Mouse (Mus musculus) cerebellum, postnatal 4 days (tissue): ENCODE results near the gene Gm44973.
"Not testable (repeated sequence)": the region's sequence is repeated elsewhere in the genome, so short reads cannot be mapped to it uniquely, and the experiment has no call there.

Experiments used
- DNase-seq, 2 experiments: peaks; one replicate each; pipeline ENCODE4 v3.0.0; 2022; ENCODE audit warnings: low spot score in 2 of 2, mixed read lengths in 1 of 2

The Gm44973 gene

DNA sequence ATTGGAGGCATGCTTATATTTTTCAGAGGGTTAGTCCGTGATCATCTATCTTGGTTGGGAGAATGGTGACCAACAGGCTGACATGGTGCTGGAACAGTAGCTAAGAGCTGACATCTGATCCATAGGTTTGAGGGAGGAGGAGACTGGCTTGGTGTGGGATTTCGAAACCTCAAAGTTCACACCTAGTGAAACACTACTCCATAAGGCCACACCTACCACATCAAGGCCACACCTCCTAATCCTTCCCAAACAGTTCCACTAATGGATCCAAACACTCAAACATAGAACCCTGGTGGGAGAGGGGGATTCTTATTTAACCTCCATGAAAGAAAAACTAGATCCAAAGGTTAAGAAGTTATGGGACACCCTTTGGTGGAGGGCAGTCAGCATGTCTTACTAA lies 1.6 kb downstream of the Gm44973 start:
- no peak for DNase-seq

DNA sequence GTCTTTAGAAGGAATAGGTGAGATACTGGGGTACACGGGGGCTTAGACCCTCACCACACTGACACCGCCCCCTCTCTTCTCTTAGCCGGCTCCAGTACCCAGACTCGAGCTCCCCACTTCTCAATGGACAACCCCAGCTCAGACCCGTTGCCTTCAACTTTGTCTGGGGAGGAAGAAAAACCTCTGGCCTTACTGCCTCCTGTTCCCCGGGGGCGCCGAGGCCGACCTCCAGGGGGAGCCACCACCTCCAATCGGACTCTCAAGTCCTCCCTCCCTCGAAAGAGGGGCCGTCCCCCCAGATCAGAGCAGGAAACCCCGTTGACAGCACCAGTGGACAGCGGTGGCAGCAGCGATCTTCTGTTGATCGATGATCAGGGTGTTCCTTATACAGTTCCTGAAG lies 2.1 kb downstream of the Gm44973 start:
- no peak for DNase-seq

DNA sequence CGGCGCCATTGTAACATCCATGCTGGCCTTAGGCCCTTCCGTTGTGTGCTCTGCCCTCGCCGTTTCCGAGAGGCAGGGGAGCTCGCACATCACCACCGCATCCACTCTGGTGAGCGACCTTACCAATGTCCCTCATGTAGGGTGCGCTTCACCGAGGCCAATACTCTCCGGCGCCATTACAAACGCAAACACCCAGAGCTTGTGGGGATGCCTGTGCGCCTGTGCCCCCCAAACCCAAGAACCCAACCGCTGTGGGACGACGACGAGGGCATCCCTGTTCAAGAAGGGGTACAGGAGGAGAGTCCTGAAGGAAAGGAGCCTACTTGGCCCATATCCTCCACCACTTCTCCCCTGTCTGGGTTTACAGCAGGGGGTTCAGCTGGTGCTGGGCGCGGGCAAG lies 2.6 kb downstream of the Gm44973 start:
- DNase-seq, result no peak

DNA sequence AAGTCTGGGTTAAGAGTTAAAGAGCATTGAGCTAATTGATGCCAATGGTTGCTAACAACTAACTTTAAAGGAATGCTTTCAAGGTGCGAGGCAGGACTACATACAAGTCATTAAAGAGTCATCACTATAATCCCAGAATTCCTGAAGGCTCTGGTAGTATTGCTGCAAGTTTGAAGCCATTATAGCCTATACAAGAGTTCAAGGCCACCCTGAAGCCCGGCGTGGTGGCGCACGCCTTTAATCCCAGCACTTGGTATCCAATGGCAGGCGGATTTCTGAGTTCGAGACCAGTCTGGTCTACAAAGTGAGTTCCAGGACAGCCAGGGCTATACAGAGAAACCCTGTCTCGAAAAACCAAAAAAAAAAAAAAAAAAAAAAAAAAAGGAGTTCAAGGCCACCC lies 4.3 kb downstream of the Gm44973 start:
- DNase-seq, result not testable (repeated sequence)

DNA sequence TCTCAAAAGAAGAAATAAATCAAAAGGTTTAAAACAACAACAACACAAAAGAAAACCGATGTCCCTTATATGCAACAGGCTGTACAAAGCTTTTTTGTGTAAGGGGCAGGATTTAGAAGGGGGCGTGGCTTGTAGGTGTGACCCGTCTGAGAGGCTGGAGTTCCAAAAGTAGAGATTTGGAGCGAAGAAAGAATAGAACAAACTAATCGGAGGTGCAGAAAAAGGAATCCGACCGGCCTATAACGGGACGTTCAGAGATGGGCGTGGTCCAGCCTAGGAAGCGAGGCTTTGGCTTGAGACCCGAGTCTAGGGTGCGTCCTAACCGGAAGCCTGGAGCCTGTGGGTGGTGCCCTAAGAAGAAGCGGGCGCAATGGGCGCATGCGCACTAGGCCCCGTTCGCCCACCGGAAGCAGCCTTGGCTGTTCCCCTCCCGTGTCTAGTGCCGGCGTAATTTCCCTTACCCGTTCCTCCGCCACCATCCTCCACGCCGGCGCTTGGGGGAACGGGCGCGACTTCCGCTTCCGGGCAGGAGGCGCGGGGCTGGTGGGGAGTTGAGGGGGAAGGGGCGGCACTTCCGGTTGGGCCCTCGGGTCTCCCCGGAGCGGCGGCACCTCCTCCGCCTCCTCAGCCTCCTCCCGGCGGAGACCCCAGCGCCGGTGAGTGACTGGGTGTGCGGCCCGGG lies 4.8 kb downstream of the Gm44973 start, which contains the start of the genes Zfp865 and Ccdc106:
Gene Zfp865, plus strand, starts transcription at position 377 of the 682 bp plus-strand sequence.
Gene Ccdc106, plus strand, starts transcription at position 554 of the 682 bp plus-strand sequence.
- DNase-seq, result peak; percentile 97 to 98

DNA sequence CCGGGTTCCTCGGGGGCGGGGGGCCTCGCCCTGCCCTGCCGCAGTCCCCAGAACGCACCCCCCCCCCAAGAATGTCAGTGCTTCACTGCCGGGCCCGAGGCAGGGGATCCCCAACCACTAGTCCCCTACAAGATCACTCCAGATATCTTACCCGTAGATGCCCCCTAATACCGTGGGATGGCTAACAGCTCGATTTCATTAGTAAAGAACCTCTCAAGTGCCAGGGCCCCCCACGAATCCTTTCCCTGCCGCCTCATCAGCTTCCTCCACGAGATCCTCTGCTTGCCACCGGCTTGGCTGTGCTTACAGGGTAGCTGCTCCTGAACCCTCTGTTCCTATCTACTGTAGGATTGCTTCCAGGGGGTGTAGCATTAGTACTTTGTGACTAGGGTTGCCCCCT lies 5.4 kb downstream of the Gm44973 start:
- no peak for DNase-seq

DNA sequence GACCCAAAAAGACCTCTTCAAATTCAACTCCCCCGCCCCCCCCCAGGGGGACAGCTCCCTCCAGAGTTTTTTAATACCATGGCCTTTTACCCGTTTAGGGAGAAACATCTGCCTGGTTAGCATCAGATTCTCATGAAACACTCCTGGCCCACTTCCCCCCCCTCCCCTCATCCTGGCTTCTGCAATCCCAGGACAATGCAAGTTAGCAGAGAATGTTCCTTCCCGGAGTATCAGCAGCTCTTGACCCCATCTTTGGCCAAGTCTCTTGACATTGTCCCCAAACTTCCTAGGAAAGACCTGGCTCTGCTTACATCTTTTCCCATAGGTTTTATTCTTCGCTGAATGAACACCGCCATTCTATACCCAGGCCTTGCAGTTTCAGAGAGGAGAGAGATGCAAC lies 5.9 kb downstream of the Gm44973 start:
- DNase-seq, result no peak

DNA sequence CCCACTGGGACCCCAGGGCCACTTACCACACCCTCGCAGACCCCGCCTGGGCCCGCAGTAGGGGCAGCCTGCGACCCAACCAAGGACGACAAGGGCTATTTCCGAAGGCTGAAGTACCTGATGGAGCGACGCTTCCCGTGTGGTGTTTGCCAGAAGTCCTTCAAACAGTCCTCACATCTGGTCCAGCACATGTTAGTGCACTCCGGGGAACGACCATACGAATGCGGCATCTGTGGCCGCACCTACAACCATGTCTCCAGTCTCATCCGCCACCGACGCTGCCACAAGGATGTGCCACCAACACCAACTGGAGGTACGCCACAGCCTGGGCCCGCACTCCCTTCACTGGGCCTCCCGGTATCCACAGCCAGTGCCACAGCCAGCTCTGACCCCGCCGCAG lies 14.2 kb downstream of the Gm44973 start:
- DNase-seq, result no peak

DNA sequence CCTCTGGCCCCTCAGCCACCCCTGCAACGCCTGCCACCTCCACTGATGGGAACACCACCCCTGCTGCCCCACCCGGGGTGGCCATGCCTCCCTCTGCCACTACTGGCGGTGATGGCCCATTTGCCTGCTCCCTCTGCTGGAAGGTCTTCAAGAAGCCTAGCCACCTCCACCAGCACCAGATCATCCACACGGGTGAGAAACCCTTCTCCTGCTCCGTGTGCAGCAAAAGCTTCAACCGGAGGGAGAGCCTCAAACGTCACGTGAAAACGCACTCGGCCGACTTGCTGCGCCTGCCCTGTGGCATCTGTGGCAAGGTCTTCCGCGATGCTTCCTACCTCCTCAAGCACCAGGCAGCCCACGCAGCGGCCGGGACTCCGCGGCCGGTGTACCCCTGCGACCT lies 14.7 kb downstream of the Gm44973 start:
- DNase-seq, result no peak

DNA sequence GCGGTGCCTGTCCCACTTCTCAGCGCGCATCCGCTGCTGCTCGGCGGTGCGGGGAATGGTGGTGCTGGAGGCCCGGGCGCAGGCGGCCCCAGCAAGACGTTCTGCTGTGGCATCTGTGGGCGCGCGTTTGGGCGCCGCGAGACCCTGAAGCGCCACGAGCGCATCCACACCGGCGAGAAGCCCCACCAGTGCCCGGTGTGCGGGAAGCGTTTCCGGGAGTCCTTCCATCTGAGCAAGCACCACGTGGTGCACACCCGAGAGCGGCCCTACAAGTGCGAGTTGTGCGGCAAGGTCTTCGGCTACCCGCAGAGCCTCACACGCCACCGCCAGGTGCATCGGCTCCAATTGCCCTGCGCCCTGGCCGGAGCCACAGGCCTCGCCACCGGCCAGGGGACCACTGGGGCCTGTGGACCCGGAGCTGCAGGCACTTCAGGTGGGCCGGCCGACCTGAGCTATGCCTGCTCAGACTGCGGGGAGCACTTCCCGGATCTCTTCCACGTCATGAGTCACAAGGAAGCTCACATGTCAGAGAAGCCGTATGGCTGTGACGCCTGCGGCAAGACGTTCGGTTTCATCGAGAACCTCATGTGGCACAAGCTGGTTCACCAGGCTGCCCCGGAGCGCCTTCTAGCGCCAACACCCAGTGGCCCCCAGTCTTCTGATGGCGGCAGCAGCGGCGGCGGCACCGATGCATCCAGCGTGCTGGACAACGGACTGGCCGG lies 15.4 kb downstream of the Gm44973 start:
- no peak for DNase-seq

DNA sequence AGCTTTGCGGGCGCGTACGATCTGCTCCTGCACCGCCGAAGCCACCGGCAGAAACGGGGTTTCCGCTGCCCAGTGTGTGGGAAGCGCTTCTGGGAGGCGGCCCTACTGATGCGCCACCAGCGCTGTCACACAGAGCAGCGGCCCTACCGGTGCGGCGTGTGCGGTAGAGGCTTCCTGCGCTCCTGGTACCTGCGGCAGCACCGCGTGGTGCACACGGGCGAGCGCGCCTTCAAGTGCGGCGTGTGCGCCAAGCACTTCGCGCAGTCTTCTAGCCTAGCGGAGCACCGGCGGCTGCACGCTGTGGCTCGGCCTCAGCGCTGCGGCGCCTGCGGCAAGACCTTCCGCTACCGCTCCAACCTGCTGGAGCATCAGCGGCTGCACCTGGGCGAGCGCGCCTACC lies 16.2 kb downstream of the Gm44973 start:
- DNase-seq, result no peak

DNA sequence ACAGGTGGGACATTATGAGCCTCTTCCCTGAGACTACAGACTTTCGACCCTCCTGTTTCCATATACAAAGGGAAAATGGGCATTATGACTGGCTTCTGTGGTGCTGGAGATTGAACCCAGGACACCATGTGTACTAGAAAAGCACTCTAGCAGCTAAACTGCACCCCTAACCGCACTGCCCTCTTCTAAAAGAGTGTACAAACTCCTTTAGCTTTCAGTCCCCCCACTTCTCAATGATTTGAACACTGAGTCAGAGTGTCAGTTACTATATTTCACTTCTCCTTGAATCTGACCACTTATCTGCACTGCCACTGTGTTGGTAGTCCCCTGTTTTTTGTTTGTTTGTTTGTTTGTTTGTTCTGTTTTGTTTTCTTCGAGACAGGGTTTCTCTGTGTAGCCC lies 18.5 kb downstream of the Gm44973 start, which contains the start of gene 4632433K11Rik:
Gene 4632433K11Rik, plus strand, starts transcription at position 301 of the 400 bp plus-strand sequence.
- no peak for DNase-seq

DNA sequence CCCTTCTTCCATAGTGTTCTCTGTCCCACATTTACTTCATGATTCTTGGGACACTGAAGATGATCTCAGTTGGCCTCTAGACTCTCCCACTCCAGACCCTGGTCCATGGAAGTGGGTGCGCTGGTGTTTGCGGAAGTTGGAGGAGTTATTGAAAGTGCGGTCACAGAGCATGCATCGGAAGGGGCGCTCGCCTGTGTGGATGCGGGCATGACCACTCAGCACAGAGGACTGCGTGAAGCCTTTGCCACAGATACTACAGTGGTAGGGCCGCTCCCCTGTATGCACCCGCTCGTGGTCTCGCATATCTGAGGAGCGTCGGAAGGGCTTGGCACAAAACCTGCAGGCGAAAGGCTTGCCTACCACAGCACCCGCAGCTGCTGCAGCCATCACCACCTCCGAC lies 20.3 kb downstream of the Gm44973 start:
- DNase-seq, result no peak

DNA sequence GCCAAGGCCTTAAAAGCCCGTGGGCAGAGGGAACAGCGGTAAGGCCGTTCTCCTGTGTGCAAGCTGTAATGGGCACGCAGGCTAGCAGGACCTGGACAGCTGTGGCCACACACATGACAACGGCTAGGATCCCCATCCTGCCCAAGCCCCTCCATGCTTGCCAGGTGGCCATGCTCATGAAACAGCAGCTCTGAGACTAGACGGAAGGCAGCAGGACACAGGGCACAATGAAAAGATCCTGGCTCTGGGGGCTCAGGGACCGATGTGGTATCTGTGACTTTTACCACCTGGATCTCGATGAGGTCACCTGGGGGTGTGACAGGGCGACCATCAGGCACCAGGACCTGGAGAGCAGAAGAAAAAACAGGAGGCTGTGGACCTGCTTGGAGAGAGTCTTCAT lies 20.8 kb downstream of the Gm44973 start:
- no peak for DNase-seq

DNA sequence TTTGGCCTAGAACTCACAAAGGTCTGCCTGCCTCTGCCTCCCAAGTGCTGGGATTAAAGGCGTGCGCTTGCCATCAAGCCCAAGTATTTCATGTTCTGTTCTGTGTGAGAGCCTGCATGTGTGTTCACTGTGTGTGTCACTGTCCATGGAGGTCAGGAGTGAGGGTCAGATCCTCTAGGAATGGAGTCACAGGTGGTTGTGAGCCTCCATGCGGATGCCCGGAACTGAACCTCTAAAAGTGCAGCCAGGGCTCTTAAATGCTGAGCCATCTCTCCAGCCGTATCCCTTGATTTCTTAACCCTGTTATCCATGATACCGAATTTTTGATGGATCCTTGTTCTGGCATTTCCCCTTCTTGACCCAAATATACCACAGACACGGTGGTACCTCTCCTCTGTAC lies 21.7 kb downstream of the Gm44973 start:
- no peak for DNase-seq

DNA sequence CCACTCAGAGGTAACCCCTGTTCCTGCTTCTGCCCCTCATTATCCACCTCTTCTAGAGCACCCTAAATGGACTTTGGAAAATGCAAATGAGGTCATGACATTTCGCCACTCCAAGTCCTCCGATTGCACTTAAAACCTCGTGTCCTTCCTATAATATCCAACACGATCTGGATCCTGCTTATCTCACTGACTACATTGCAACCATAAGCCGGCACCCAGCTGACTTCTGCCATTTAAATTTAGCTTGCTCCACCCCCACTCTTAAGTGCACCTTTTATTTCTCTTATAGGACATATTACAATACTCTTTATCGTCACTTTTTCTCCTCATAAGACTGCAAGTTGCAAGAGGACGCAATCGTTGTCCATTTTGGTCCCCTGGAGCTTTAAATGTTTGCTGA lies 22.2 kb downstream of the Gm44973 start:
- DNase-seq, result no peak

DNA sequence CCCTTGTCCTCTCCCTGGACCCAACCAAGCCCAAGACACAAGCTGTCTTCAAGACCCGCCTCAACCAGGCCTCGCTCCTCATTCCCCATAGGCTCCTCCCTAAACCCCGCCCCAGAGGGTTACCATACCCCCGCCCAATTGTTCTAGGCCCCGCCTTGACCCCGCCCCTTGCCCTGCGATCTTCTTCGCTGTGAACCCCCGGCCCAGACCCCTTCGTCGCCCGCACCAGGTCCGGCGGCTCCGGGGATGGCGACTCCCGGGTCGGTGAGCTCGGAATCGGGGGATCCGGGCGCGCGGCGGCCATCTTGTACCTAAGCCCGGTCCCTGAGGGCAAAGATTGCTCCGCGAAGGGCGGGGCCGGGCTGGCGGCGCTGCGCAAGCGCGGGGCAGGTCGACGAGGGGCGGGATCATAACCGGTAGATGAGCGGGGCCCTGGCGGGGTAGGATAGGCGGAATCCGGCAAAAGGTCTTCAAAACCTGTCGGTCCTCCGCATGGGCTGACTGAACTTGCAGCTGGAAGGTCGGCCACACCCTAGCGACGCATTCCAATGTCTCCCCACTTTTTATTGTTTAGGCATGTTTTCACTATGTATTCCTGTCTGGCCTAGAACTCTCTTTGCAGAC lies 22.9 kb downstream of the Gm44973 start, which contains the start of gene Zfp784:
Gene Zfp784, minus strand, starts transcription at position 338 of the 624 bp plus-strand sequence.
- peak; percentile 72 to 93 for DNase-seq

DNA sequence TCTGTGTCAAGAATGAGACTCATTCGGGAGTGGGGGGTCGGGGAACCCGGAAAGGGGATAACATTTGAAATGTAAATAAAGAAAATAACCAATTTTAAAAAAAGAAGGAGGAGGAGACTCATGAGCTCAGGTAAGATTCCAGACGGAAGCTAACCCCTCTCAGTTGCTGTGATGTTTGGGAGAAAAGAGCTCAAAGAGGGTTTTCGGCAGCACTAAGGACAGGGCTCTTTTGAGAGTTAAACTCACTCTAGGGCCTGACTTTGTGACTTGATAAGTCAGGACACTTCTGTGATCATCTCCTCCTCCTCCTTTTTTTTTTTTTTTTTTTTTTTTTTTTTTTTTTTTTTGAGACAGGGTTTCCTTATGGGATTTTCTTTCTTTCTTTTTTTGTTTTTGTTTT lies 23.6 kb downstream of the Gm44973 start:
- no peak for DNase-seq

DNA sequence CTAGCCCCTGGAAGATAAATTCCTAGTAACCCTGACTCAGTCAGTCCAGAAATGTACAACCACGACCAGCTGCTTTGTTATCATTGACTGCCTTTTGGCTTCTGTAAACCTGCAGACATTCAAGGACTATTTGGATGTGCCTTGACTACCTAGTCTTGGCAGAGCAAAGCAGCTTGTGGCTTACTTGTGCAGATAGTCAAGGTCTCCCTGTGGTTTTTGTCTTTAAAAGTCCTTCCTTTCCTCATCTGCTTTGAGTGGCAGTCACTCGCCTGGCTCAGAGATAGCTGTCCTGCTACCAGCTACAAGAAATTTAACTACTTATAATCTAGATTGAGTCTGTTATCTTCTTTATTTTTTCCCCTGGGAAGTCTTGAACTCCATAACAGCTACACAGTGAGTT lies 29.7 kb downstream of the Gm44973 start:
- no peak for DNase-seq

DNA sequence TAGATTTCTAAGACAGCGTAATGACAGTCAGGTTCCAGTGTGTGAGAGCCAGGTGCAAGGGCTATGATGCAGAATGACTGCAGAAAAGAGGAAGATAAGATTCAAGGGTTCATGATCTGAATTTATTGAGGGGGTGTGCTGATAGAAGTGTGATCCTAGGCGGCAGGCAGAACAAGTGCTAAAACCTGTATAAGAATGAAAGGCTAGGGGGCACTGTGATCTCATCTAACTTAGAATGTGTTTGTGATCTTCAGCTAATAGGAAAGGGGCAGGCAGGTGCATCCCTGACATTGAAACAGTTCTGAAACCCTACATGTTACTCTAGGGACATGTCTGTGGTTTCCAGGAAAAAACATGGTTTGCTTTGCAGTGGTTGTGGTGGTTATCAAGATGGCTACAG lies 30.8 kb downstream of the Gm44973 start:
- DNase-seq, result no peak

DNA sequence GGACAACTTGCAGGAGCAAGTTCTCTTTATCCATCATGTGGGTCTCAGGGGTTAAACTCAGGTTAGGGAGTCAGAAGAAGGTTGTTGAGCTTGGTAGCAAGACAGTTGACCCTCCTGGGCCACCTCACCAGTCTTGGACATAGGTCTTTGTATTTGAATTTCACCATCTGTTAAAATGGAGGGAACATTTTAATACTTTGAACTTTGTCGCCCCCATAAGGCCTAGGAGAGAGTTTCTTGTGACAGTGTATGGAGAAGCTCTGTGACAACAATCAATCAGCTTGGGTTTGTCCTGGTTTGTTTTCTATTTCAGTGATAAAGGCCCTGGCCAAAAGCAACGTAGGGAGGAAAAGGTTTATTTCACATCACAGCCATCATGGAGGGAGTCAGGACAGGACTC lies 32.0 kb downstream of the Gm44973 start:
- DNase-seq, result no peak
